Mouse (Mus musculus): Measurements from ENCODE around the gene Rnls.

Rnls gene

DNA sequence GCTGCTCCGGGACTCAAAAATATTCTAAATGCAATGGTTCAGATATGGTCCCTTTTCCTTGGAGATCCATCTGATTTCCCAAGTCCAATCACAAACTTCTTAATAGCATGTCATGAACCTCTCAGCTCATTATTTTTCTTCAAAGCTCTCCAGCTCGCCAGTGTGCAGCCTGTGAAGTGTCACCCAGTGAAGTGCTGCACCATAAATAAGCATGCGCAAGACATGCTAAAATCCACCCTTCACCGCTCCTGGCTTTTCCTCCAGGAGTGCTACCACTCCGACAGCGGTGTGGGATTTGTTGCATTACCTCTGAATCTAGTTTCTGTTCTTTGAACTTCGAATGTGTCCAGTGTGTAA lies 289.3 kb downstream of the Rnls start:
- no peak for DNase-seq (ENCODE audit: low spot score in 2 of 2)

DNA sequence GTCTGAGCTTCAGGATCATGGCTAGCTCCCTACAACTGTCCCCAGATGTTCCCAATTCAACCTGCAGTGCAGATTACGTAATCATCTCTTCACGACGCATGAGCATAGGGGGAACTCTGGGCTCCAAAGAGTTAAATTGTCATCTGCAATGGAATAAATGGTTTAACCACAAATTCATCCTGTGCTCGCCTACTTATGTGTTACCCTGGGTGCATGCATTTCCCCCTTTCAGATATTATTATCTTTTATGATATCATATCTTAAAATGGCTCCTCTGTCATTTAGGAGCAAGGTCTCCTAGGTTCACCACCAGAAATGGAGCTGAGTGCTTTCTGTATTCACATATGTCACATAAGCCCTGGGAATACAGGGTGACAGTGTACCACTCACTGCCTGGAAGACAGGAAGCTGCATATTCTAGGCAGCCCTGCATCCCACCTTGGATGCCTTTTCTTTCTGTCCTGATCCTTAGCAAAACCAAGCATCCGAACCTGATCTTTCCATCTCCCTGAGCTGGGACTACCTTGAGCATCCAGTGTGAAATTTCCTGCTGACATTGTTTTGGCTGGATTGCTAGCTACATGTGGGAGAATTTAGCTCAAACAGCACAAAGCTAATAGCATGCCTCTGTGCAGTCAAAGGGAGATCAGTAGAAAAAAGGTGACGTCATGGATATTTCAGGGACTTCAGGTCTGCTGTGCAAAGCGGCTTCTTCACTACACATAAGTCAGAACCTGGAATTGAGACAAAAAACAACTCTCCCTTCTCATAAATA lies 289.9 kb downstream of the Rnls start:
- no peak for DNase-seq (ENCODE audit: low spot score in 2 of 2)

DNA sequence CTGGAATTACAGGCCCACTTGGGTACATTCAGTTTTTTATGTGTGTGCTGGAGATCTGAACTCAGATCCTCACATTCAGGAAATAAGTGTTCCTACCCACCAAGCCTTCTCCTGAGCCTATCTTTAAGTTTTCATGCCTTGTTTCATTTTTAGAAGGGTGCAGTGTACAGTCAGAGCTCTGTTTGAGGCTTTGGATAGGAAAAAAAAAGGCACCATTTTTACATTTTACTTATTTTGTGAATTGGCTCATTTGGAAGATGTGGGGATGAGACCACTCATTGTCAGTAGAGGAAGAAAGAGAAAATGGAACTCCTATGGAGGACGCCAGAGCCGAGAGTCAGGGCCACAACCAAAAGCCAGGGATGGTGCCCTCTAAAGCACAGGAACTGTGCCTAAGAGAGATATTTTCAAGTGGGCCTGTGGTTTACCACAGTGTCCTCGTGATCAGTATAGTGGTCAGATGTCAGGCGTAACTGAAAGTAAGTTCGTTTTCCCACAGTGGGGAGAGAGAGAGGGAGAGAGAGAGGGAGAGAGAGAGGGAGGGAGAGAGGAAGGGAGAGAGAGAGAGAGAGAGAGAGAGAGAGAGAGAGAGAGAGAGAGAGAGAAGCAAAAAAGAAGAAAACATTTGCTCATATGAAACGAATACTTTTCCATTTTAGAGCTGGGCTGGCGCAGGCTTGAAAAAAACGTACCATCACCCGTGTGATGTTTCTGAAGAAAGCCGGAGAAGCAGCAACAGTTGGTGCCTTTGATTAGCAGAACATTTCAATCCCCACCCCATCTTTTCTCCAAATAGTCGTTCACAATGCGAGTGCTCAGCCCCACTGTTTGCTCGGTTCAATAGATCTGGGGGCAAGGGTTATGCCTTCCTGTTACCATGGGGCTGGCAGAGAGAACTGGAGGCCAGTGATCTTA lies 290.7 kb downstream of the Rnls start:
- peak; percentile 81 to 82 for DNase-seq (ENCODE audit: low spot score in 2 of 2)

DNA sequence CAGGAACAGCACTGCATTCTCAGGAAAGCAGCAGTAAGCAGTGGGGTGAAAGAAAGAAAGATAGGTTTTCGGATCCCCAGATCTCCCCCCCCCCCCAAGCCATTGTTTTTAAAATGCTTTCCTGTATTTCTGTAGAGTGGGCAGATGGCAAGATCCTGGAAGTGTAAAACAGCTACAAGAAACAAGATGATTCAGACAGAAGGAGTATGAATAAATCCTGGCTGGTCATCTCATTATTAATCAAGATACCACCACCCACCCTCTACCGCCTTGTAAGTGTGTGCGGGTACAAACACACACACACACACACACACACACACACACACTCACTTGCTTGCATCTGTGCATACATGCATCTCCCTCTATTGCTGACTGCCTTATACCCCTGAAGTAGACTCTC lies 291.5 kb downstream of the Rnls start:
- no peak for DNase-seq (ENCODE audit: low spot score in 2 of 2)

DNA sequence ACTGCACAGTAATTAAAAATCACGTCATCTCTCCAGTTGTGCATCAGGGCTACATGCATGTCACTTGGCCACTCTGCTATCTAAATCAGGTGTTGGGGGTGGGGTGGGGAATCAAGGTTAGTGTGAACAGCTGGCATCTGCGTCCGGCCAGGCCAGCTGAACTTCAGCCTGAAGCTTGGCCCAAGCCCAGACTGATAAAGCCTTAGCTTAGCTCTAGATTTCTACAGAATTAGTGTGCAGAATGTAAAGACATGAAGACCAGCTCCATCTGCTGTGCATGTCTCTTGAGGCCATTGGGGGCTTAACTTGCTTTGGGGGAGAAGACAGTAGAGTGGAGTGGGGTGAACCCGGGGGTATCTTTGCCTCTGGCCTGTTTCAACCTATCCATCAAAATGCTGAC lies 292.1 kb downstream of the Rnls start:
- DNase-seq (ENCODE audit: low spot score in 2 of 2) = no peak

DNA sequence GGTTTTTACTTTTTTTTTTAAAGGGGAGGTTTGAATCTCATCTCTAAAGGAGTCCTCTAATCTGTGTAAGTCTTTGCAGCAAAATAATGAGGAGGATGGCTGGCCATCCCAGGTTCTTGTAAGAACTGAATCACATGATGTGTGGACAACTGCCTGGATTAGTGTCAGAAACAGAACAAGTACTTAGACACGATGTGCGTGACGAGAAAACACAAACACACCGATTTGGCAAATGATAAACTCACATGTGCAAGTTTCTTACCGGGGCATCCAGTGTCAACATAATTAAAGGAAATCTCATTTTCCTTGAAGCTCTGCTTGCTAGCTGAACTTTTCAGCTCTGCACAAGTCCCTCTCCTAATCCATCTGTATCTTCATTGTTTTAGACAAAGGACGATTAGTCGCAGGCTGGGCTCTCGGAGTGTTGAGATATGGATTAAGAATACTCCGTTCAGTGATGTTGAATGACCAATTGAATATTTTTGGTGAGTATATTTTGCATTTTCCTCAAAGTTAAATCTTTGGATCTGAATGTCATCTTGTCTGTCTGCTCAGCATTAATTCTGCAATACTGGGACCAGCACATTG lies 292.8 kb downstream of the Rnls start:
- DNase-seq (ENCODE audit: low spot score in 2 of 2) = no peak

DNA sequence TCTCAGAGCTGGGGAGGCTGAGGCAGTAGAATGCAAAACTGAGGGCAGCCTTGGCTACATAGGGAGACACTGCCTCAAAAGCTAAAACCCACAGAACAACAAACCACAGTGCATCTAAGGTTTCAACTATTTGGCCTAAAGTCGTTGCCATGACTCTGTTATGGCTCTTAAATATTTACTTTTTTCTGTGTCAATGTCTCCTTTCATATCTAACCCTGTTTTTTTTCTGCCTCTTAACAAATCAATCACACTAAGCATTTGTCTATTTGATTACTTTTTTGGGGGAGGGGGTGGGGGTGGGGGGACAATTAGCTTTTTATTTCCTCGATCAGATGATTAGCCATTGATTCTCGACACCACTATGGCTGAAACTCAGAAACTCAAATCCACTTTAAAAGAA lies 294.4 kb downstream of the Rnls start:
- DNase-seq (ENCODE audit: low spot score in 2 of 2) = no peak

DNA sequence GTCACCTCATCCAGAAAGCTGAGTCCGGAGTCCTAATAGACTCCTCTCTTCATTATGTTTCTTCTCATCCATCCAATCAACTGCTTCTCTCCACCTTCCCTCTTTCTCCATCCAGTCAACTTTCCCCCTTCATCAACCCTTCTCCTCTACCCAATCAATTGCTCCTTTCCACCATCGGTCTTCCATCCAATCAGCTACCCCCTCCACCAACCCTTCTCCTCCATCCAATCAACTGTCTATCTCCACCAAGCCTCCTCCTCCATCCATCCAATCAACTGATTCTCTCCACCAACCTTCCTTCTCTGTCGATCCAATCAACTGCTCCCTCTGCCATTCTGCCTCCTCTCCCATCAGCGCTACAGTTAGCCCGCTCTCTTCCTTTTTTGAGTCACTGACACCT lies 295.5 kb downstream of the Rnls start:
- DNase-seq (ENCODE audit: low spot score in 2 of 2) = no peak

DNA sequence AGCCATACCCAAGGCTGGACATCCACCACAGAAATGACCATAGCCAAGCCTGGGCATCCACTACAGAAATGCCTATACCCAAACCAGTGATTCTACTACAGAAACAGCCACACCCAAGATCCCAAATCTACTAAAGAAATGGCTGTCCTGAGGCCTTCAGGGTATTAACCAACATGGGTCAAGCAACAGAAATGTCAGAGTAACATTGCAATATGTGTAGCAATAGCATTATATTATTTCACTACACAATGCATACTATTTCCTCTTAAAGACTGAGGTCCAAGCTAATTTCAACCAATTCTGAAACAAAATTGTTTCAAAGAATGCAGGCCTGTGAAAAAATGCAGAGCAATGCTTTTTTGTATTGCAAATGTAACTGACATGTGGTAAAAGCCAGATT lies 299.5 kb downstream of the Rnls start:
- no peak for DNase-seq (ENCODE audit: low spot score in 2 of 2)

DNA sequence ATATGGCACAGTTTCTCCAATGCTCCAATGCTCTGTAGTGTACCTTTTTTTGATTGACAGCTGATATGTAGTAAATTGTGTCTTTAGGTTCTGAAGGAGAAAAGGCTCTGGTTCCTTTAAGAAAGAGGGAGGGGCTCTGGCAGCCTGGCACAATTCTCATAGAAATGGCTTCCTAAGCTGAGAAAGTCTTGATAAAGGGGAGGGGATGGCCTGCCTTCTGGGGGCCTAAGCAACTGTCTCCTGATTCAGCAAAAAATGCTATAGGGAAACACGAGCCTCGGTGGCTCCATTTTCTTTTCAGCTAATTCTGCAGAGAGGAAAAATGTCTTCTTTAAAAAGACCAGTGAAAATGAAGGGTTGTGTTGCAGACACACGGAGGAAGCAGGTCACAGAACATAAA lies 300.8 kb downstream of the Rnls start:
- DNase-seq (ENCODE audit: low spot score in 2 of 2) = no peak

DNA sequence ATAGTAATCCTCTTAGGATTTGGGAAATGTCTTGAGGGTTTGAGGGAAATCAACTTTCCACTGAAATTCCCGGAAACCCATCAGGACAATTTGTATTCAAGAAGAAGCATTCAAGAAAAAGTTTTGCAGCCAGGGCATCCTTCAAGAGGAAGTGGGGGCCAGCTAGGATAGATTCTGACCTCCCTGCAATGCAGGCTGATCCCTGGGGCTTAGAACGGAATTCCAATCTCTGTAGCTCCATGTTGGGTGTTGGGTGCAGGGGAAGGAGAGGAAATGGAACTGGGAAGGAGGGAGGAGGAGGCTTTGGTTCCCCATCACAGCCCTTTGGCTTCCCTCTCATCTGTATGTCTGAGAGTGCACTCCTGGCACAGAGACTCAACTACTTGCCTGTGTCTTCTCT lies 303.2 kb downstream of the Rnls start:
- no peak for DNase-seq (ENCODE audit: low spot score in 2 of 2)

DNA sequence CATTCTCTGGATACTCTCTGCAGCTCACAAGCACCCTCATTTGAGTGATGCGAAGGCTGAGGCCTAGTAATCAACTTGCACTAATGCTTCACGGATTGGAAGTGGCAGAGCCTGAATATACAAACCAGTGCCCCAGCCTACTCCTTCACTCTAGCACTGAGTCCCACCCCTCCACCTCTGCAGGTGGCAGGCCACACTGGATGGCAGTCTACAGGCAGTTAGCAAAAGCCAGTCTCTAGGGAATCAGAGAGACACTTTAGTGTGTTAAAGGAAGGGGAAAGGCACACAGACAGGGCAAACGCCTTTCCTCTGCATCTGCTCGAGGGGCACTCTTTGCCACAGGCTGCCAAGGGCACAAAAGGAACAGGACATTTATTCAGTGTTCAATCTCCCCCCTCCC lies 304.1 kb downstream of the Rnls start:
- DNase-seq (ENCODE audit: low spot score in 2 of 2) = no peak
